Mouse (Mus musculus): ENCODE data around the gene Sycp2l. TPM values are rescaled to one million over a fixed set of nuclear protein-coding genes. Genes with fewer than 3 reads are reported as not detected.

The Sycp2l gene
- polyA plus RNA-seq, 1 experiment from 2014 or later = 0.29 TPM

DNA sequence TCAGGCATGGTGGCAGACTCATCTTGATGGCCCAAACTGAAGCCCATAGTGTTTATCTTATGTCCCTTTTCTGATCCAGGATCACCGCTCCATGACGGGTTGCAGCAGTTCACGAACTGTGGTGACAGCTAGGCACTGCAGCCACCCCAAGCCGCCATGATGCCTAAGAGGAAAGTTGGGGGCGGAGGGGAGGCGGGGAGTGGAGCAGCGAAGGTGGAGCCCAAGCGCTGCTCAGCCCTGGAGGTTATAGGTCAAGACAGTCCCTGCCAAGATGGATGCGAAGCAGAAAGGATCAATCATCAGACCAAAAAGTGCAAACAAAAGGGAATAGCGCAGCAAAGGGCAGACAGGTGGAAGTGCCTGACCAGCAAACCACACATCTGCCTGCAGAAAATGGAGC is 22.8 kb upstream of the Sycp2l start:
- Histone ChIP-seq H3K4me3 (no peak overlapping the region), H3K9ac (no peak overlapping the region), H3K36me3 (no peaks in the 10 kb centered on the region), H3K4me1 (no peaks in the 10 kb centered on the region), H3K27ac (no peak overlapping the region), H3K27me3 (peaks cover 5% of the 10 kb centered on the region; the same call in 1 of the 2 replicates), H3K4me2 (replicated peaks) (no peak overlapping the region), H3K9me3 (no peaks in the 10 kb centered on the region)
- ATAC-seq (ENCODE audit: insufficient number of reproducible peaks, insufficient read depth, low FRiP score, low TSS enrichment) = no peak
- WGBS = 40% methylated on average over 10 of the region's 10 CpGs

DNA sequence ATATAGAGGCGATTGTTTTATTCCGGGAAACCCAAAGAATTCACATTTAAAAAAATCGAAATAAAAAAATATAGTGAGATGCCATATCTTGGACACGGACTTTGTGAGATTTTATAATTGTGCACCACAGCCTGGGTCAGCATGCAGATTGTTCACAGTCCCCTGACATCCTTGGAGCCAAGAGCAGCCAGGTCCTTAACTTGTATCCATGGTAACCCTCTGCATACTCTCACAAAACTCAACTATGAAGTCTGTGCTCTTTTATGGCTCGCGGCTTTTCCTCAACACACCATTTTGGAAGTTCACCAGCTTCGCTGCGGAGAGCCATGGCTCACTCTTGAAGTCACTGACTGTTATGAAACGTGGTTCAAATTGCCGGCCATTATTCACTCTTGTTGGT is 19.9 kb upstream of the Sycp2l start:
- H3K9me3 ChIP-seq = no peaks in the 10 kb centered on the region
- no peak overlapping the region for H3K9ac ChIP-seq
- no peak overlapping the region for H3K4me2 ChIP-seq (replicated peaks)
- H3K4me1 ChIP-seq = no peaks in the 10 kb centered on the region
- no peak overlapping the region for H3K27ac ChIP-seq
- H3K27me3 ChIP-seq = peaks cover 5% of the 10 kb centered on the region; the same call in 1 of the 2 replicates
- H3K36me3 ChIP-seq = no peaks in the 10 kb centered on the region
- no peak for ATAC-seq (ENCODE audit: insufficient number of reproducible peaks, insufficient read depth, low FRiP score, low TSS enrichment)
- WGBS = 84% methylated on average over 10 of the region's 10 CpGs
- H3K4me3 ChIP-seq = no peak overlapping the region

DNA sequence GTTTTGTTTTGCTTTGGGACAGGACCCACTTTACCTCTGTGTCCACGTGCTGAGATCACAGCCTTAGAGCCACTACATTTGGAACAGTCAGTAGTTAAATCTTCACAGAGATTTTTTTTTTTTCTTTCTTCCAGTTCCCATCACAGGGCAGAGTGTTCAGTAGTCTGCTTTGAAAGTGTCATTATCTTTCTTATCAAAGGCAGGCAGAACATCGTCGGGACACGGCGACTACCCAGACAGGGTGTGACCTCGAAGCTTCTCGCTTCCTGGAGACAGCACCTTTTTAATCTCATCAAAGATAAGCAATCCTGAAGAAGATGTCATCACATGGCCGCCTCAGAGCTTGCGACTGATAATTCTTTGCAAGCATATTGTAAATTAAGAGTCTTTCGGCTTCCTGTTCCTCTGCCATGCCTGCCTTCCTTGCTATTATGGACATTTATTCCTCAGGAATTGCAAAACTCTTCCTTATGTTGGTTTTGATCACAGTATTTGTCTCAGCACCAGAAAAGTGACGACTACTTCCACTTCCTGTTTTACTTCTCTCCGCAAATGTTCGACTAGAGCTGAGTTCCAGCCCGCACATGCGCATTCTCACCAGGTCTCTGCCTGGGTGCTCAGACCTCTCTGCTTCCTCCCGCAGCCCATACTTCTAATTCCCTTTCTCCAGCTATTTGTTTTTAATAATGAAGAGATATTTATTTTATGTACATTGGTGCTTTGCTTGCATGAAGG is 16.6 kb upstream of the Sycp2l start:
- ATAC-seq (ENCODE audit: insufficient number of reproducible peaks, insufficient read depth, low FRiP score, low TSS enrichment) = no peak
- no peaks in the 10 kb centered on the region for H3K36me3 ChIP-seq
- H3K4me2 ChIP-seq (replicated peaks) = no peak overlapping the region
- WGBS = 78% methylated on average over 16 of the region's 16 CpGs
- no peaks in the 10 kb centered on the region for H3K9me3 ChIP-seq
- H3K27me3 ChIP-seq = no peaks in the 10 kb centered on the region
- H3K4me1 ChIP-seq = no peaks in the 10 kb centered on the region
- H3K9ac ChIP-seq = no peak overlapping the region
- H3K27ac ChIP-seq = no peak overlapping the region
- H3K4me3 ChIP-seq = no peak overlapping the region

DNA sequence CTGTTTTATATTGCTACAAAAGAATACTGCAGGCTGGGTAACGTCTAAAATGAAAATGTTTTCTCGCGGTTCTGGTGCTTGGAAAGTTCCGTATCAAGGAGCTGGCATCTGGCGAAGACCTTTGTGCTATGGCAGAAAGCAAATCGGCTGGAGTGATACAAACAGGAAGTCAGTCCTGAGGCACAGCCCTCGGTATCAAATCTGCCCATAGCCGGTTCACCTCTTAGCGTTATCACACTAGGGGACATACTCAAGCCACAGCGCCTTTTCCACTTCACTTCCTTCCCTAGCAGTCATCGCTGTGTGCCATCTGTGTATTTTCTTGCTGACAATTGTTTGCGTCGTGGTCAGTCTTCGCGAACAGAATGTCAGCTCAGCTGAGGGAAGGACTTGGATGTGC is 15.8 kb upstream of the Sycp2l start:
- no peak overlapping the region for H3K9ac ChIP-seq
- no peak overlapping the region for H3K4me3 ChIP-seq
- H3K4me1 ChIP-seq = no peaks in the 10 kb centered on the region
- H3K9me3 ChIP-seq = no peaks in the 10 kb centered on the region
- no peak for ATAC-seq (ENCODE audit: insufficient number of reproducible peaks, insufficient read depth, low FRiP score, low TSS enrichment)
- H3K27ac ChIP-seq = no peak overlapping the region
- no peaks in the 10 kb centered on the region for H3K36me3 ChIP-seq
- 86% methylated on average over 15 of the region's 15 CpGs for WGBS
- H3K27me3 ChIP-seq = no peaks in the 10 kb centered on the region
- no peak overlapping the region for H3K4me2 ChIP-seq (replicated peaks)

DNA sequence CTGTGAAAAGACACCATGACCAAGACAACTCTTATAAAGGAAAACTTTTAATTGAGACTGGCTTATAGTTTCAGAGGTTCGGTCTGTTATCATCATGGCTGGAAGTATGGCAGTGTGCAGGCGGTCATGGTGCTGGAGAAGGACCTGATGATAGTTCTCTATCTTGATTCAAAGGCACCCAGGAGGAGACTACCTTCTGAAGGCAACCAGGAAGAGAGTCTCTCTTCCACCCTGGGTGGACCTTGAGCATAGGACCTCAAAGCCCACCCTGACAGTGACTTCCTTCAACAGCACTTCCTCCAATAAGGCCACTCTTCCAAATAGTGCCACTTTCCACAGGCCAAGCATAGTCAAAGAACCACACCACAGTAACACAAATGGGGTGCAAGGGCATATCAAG is 14.1 kb upstream of the Sycp2l start:
- Histone ChIP-seq H3K4me3 (no peak overlapping the region), H3K4me2 (replicated peaks) (no peak overlapping the region), H3K9me3 (no peaks in the 10 kb centered on the region), H3K36me3 (no peaks in the 10 kb centered on the region), H3K4me1 (no peaks in the 10 kb centered on the region), H3K27me3 (no peaks in the 10 kb centered on the region), H3K27ac (no peak overlapping the region), H3K9ac (no peak overlapping the region)
- ATAC-seq (ENCODE audit: insufficient number of reproducible peaks, insufficient read depth, low FRiP score, low TSS enrichment) = no peak
- 92% methylated on average over 2 of the region's 2 CpGs for WGBS

DNA sequence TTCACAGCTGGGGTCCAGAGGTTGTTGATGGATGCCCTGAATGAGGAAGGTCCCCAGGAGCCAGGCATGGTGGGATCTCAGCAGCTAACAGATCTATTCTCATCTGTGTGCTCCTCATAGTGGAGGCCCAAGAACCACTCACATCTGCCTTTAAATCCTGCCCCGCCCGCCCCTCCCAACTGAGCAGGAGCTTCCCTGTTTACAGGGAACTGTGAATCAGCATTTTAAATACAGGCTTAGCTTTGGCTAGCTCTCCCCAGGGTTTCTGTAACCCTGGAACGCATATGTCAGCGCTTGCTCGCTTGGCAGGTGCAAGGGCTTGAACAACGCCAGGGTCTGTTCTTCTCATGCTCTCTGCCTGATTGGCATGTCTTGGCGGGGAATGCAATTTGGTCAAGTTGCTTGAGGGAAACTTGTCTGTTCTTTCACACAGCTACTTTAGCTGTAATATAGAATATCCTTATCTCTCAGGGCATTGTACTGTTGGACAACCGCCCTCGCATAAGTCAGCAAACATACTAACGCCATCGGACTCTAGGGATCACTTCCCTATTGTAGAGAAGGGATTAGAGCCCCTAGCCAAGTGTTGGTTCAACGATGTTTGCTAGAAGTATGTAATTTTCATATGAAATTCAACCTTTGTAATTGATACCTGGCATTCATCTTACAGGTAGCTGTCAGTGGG is 10.1 kb upstream of the Sycp2l start:
- no peak for ATAC-seq (ENCODE audit: insufficient number of reproducible peaks, insufficient read depth, low FRiP score, low TSS enrichment)
- Histone ChIP-seq H3K27ac (no peak overlapping the region), H3K36me3 (no peaks in the 10 kb centered on the region), H3K9ac (no peak overlapping the region), H3K9me3 (no peaks in the 10 kb centered on the region), H3K4me1 (no peaks in the 10 kb centered on the region), H3K4me3 (no peak overlapping the region), H3K27me3 (no peaks in the 10 kb centered on the region), H3K4me2 (replicated peaks) (no peak overlapping the region)
- 68% methylated on average over 12 of the region's 12 CpGs for WGBS

DNA sequence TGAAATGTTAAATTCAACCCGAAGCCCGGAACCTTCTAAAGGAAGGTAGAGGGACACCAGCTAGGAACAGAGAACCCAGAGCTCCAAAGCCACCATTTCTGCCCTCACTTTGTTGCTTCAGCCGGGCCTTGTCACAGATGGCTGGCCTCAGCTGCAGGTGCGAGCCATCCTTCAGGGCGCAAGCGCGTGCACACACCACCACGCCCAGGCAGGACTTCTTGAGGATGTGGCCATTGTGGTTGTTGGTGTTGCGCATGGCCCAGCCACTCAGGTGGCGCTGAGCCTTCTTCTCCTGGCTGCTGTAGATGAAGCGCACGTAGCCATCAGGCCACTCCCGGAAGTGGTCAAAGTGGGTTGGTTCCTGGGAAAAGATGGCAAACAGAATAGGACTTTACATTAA is 8.6 kb upstream of the Sycp2l start:
- peaks cover 8% of the 10 kb centered on the region for H3K27me3 ChIP-seq
- H3K4me1 ChIP-seq = no peaks in the 10 kb centered on the region
- no peaks in the 10 kb centered on the region for H3K36me3 ChIP-seq
- no peaks in the 10 kb centered on the region for H3K9me3 ChIP-seq
- H3K27ac ChIP-seq = no peak overlapping the region
- WGBS = 96% methylated on average over 13 of the region's 13 CpGs
- no peak overlapping the region for H3K4me3 ChIP-seq
- ATAC-seq (ENCODE audit: insufficient number of reproducible peaks, insufficient read depth, low FRiP score, low TSS enrichment) = no peak
- H3K4me2 ChIP-seq (replicated peaks) = no peak overlapping the region
- H3K9ac ChIP-seq = no peak overlapping the region

DNA sequence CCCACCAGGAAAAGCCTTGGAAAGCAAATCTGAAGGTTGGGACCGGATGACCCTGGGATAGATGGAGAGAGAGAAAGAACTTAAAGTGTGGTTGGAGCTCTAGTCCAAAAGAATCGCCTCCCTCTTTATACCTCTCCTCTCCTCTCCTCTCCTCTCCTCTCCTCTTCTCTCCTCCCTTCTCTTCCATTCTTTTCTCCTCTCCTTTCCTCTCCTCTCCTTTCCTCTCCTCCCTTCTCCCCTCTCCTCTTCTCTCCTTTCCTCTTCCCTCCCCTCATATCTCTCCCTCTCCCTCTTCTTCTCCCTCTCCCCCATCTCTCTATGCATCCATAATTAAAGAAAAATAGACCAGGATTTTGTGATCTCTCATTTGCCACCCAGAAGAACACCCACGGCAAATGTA is 3.2 kb upstream of the Sycp2l start, which contains the start of gene Gcm2:
TSS of gene Gcm2 (minus strand) at position 101 of the 400 bp plus-strand sequence.
- Histone ChIP-seq H3K4me1 (no peaks in the 10 kb centered on the region), H3K36me3 (no peaks in the 10 kb centered on the region), H3K4me2 (replicated peaks) (no peak within 1 kb of the TSS), H3K27ac (no peak within 1 kb of the TSS), H3K9ac (no peak within 1 kb of the TSS), H3K27me3 (peaks cover 25% of the 10 kb centered on the region), H3K4me3 (no peak within 1 kb of the TSS), H3K9me3 (no peaks in the 10 kb centered on the region)
- 69% methylated on average over 2 of the region's 3 CpGs for WGBS
- no peak for ATAC-seq (ENCODE audit: insufficient number of reproducible peaks, insufficient read depth, low FRiP score, low TSS enrichment)

DNA sequence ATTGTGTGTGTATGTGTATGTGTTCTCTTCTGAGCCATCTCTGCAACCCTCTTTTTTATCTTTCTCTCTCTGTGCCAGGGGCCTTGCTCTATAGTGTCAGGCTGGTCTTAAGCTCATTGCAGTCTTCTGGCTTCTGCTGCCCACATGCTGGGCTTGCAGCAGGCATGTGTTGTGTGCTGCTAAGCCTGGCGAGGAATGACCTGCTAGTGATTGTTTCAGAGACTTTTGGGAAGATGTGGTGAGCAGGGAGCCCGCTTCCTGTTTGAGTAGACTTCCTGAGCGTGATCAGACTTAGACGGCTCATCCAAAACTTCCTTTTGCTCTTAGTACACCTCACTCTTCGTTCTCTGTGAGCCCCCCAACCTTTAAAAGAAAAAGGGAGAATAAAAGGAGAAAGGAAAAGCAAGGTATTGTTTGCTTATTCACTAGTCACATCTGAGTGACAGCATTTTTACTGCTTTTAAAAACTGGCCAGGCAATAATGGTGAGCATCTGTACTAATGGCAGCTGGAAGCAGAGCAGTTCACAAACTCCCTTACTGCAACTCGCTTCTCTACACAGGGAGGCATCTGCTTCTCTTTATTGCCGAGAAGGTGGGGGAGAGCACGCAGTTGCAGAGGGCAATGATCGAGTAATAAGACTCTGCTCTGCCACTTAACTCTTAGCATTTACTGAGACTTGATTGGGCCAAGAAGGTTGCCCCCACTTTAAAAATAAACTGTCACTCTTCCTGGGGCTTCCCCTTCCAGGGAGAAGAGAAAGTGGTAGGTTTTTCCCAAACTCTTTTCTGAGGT is 5.2 kb downstream of the Sycp2l start:
- H3K4me1 ChIP-seq = peaks cover 12% of the 10 kb centered on the region; the same call in 1 of the 2 replicates
- H3K27ac ChIP-seq = no peak overlapping the region
- WGBS = 23% methylated on average over 9 of the region's 9 CpGs
- H3K4me2 ChIP-seq (replicated peaks) = no peak overlapping the region
- ATAC-seq (ENCODE audit: insufficient number of reproducible peaks, insufficient read depth, low FRiP score, low TSS enrichment) = no peak
- H3K27me3 ChIP-seq = no peaks in the 10 kb centered on the region; the same call in 1 of the 2 replicates
- no peak overlapping the region for H3K4me3 ChIP-seq
- H3K9me3 ChIP-seq = no peaks in the 10 kb centered on the region
- no peak overlapping the region for H3K9ac ChIP-seq
- H3K36me3 ChIP-seq = no peaks in the 10 kb centered on the region

DNA sequence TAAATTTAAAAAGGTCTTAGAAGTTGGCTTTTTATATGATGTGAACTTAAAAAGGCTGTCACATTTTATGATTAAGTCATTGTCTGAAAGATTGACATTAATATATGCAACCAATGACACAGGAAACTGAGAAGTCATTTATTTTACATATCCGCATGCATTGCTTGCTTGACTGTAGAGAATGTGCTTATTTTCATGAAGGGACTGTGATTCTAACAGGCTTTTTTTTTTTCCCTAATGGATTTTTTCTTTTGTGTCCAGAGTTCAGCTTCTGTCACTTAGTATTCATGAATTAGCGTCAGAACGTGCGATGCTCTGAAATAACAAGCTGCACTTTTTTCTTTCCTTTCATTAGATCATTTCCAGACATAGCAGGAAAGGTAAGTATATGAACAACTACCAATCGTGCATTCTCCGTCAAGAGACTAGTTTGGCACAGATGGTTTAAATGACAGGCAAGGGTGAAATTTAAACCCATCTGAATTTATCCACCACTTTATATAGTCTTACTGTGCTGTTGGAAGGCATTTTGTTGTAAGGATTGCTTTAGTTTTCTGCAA is 9.6 kb downstream of the Sycp2l start:
- H3K36me3 ChIP-seq = no peaks in the 10 kb centered on the region
- H3K4me1 ChIP-seq = peaks cover 12% of the 10 kb centered on the region; the same call in 1 of the 2 replicates
- H3K4me2 ChIP-seq (replicated peaks) = no peak overlapping the region
- H3K27me3 ChIP-seq = no peaks in the 10 kb centered on the region
- H3K9me3 ChIP-seq = no peaks in the 10 kb centered on the region
- 49% methylated on average over 6 of the region's 6 CpGs for WGBS
- no peak overlapping the region for H3K9ac ChIP-seq
- no peak for ATAC-seq (ENCODE audit: insufficient number of reproducible peaks, insufficient read depth, low FRiP score, low TSS enrichment)
- no peak overlapping the region for H3K27ac ChIP-seq
- H3K4me3 ChIP-seq = no peak overlapping the region

DNA sequence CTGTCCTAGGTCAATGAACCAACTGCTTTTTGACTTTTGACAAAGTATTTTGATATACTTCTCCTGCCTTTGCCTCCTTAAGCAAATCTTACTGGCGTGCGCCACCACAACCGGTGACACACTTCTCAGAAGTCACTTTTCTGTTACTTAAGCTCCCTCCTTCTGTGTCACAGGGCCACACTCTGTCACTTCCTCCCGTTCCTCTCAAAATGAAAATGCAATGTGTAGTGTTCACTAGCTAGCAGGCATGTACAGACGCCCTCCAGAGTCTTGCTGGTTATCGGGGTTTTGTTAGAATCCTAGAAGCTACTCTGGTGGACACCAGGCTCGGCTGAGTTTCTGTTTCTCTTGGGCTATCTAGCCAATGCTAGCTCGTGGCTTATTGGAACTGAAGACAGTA is 14.2 kb downstream of the Sycp2l start:
- Histone ChIP-seq H3K36me3 (no peaks in the 10 kb centered on the region), H3K27ac (no peak overlapping the region), H3K27me3 (no peaks in the 10 kb centered on the region), H3K4me3 (no peak overlapping the region), H3K4me2 (replicated peaks) (no peak overlapping the region), H3K4me1 (no peaks in the 10 kb centered on the region), H3K9me3 (no peaks in the 10 kb centered on the region), H3K9ac (no peak overlapping the region)
- ATAC-seq (ENCODE audit: insufficient number of reproducible peaks, insufficient read depth, low FRiP score, low TSS enrichment) = no peak
- WGBS = 86% methylated on average over 8 of the region's 8 CpGs

Measured in embryonic facial prominence, embryonic 12.5 days (tissue).